Mouse (Mus musculus) limb, embryonic 12.5 days (tissue): ENCODE measurements around the gene Try10. TPM values are rescaled to one million over a fixed set of nuclear protein-coding genes. Genes with fewer than 3 reads are reported as not detected.
"Not testable (repeated sequence)": the region's sequence is repeated elsewhere in the genome, so short reads cannot be mapped to it uniquely, and the experiment has no call there.

Experiments
- ATAC-seq: fragments of 200-750 bp; cut with Nextera tagmentation; 2 replicates; pipeline ENCODE4 v1.8.0; 2017; ENCODE audit warnings: low read depth, moderate TSS enrichment; ENCODE audit not compliant: insufficient number of reproducible peaks, insufficient read depth, low FRiP score, low TSS enrichment
- H3K27ac ChIP-seq: fragments of 300-500 bp; sonication (generic); 2 replicates; pipeline ENCODE4 v1.5.1; 2016; ENCODE audit warnings: mild to moderate bottlenecking, moderate library complexity
- H3K27me3 ChIP-seq: fragments of 300-500 bp; sonication (generic); 2 replicates; pipeline ENCODE4 v1.6.1; 2016; ENCODE audit warnings: mild to moderate bottlenecking, moderate library complexity
- H3K36me3 ChIP-seq: fragments of 300-500 bp; sonication (generic); 2 replicates; pipeline ENCODE4 v1.6.1; 2016; ENCODE audit warnings: mild to moderate bottlenecking, moderate library complexity
- H3K4me1 ChIP-seq: fragments of 300-500 bp; sonication (generic); replicated peaks from 2 replicates; pipeline ENCODE4 v1.6.1; 2016
- H3K4me2 ChIP-seq: fragments of 300-500 bp; sonication (generic); 2 replicates; pipeline ENCODE4 v1.6.1; 2016; ENCODE audit warnings: mild to moderate bottlenecking, moderate library complexity
- H3K4me3 ChIP-seq: fragments of 300-500 bp; sonication (generic); replicated peaks from 2 replicates; pipeline ENCODE4 v1.5.1; 2016; ENCODE audit warnings: mild to moderate bottlenecking
- H3K9ac ChIP-seq: fragments of 300-500 bp; sonication (generic); replicated peaks from 2 replicates; pipeline ENCODE4 v1.6.1; 2016; ENCODE audit warnings: mild to moderate bottlenecking, moderate library complexity
- H3K9me3 ChIP-seq: fragments of 300-500 bp; sonication (generic); 2 replicates; pipeline ENCODE4 v1.6.1; 2016; ENCODE audit warnings: mild to moderate bottlenecking, moderate library complexity
- WGBS: fragments of 180-500 bp; shearing (Covaris S2); methylation state at CpG from one replicate; pipeline ENCODE4 v1.1.7; 2016; 5-methylcytosine and 5-hydroxymethylcytosine counted together
- polyA plus RNA-seq: library from polyadenylated mRNA; unstranded; fragments of >200 nt; fragmentation: Nextera tagmentation; extraction: Ambion mirVana; gene quantifications from 2 replicates; pipeline ENCODE4 v1.2.1, GENCODE M21; 2016

Try10 gene
- not detected in 2 replicates for polyA plus RNA-seq

DNA sequence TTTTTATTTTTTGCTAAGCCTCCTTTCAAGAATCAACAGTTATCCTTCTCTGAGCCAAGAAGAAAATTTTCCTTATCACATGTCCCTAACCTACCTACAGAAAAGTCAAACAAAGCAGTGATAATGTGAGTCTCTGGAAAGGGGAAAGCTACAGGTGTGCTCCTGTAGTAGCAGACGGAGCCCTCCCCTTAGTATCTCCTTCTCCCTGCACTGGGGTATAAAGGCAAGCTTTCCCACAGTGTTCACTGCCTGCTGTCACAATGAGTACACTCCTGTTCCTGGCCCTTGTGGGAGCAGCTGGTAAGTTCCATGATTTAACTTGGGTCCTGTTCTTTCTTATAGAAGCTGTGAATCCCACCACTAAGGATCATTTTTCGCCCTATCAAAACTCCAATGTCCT is at the start of gene Try10:
Gene Try10 (plus strand): TSS at position 174 of the 400 bp plus-strand sequence.
- H3K4me3 ChIP-seq: no peak within 1 kb of the TSS
- no peaks in the 10 kb centered on the region for H3K9me3 ChIP-seq
- no peak within 1 kb of the TSS for H3K4me2 ChIP-seq
- no peaks in the 10 kb centered on the region for H3K36me3 ChIP-seq
- no peaks in the 10 kb centered on the region for H3K27me3 ChIP-seq
- no peaks in the 10 kb centered on the region for H3K4me1 ChIP-seq
- H3K27ac ChIP-seq: no peak within 1 kb of the TSS
- 79% methylated on average over 2 of the region's 2 CpGs for WGBS
- no peak within 1 kb of the TSS for H3K9ac ChIP-seq
- ATAC-seq: no peak

DNA sequence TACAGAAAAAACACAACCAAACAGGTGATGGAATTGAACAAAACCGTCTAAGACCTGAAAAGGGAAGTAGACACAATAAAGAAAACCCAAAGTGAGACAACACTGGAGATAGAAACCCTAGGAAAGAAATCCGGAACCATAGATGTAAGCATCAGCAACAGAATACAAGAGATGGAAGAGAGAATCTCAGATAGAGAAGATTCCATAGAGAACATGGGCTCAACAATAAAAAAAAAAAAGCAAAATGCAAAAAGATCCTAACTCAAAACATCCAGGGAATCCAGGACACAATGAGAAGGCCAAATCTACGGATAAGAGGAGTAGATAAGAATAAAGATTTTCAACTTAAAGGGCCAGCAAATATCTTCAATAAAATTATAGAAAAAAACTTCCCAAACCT is 37.2 kb upstream of the Try10 start, which contains the start of gene Try5:
Gene Try5 (minus strand): TSS at position 101 of the 400 bp plus-strand sequence.
- WGBS: 67% methylated on average over 3 of the region's 3 CpGs
- H3K27me3 ChIP-seq, H3K9me3 ChIP-seq, H3K4me1 ChIP-seq, H3K36me3 ChIP-seq, H3K4me2 ChIP-seq, H3K9ac ChIP-seq, H3K27ac ChIP-seq, H3K4me3 ChIP-seq, ATAC-seq: not testable (repeated sequence)

DNA sequence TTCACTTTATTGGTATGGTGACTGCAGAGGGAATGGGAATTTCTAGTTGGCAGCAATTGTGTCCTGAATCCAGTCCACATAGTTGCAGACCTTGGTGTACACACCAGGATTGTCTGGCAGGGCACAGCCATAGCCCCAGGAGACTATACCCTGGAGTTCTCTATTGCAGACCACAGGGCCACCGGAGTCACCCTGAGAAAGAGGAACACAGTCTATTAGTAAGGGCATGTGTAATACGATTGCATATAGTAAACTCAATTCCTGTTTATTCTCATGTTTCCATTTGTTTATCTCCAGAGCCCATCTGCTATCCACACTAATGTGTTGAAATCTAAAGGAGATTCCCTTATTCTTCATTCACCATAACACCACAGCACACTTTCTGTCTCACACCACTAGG is 19.9 kb downstream of the Try10 start:
- not testable (repeated sequence) for H3K36me3 ChIP-seq, H3K9me3 ChIP-seq, H3K4me2 ChIP-seq, H3K4me3 ChIP-seq, ATAC-seq, H3K27me3 ChIP-seq, H3K4me1 ChIP-seq, H3K9ac ChIP-seq, H3K27ac ChIP-seq
- WGBS: 90% methylated on average over 2 of the region's 2 CpGs

DNA sequence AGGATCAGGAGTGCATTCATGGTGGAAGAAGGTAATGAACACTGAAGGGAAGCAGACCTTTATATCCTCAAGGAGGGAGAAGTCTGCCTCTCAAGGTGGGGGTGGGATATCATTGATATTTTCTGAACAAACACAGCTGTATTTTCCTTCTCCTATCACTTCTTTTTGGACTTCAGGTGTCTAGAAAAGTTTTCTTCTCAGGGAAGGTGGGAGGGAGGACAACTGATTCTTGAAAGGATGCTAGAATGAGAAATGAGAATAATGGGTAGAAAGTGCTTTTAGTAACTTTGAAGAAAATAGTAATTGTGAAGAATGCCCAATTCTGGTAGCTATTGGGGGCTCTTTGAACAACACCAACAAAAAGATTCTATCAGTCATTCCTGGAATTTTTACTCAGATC is 23.7 kb downstream of the Try10 start, which contains the start of gene Prss3:
Gene Prss3 (minus strand): TSS at position 101 of the 400 bp plus-strand sequence.
- H3K4me2 ChIP-seq, H3K9me3 ChIP-seq, H3K27me3 ChIP-seq, H3K27ac ChIP-seq, H3K9ac ChIP-seq, H3K4me3 ChIP-seq, H3K36me3 ChIP-seq, ATAC-seq, H3K4me1 ChIP-seq: not testable (repeated sequence)

DNA sequence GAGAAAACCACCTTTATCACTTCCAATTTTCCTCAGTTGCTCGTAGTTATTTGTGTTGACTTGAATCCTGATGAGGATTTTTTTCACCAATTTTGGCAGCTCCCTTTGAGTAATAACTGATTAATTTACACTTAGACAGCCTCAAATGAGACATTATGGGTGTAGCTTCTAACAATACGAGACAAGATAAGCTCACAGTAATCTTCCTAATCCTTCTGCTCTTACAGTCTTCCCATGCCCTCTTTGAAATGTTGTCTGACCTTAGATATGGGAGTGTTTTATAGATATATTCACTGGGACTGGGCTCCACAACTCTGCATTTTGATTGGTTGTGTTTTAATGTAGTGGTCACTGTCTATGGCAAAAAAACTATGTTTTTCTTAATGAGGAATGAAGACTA is 32.9 kb downstream of the Try10 start:
- ATAC-seq: no peak
- Histone ChIP-seq H3K9me3 (no peaks in the 10 kb centered on the region), H3K9ac (no peak overlapping the region), H3K4me3 (no peak overlapping the region), H3K27me3 (no peaks in the 10 kb centered on the region), H3K4me2 (no peak overlapping the region), H3K27ac (no peak overlapping the region), H3K4me1 (no peaks in the 10 kb centered on the region), H3K36me3 (no peaks in the 10 kb centered on the region)
- WGBS: 77% methylated on average over 2 of the region's 2 CpGs

DNA sequence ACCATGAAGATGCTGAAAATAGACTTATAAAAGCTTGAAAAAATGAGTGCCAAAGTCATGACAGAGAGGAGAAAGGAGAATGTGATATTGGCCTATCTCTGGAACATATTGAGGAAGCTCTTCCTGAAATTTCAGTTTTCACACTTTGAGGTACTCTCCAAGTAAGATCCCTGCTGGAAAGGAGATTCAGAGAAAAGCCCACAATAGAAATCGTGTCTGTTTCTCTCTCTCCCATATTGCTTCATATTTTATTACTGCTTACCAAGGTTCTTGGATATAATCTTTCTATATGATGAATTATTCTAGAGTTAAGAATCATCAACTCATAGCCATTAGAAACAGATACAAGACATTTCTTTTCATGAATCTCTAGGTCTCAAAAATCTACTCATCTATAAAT is 37.7 kb downstream of the Try10 start:
- WGBS: 65% methylated on average over 1 of the region's 1 CpGs
- H3K4me2 ChIP-seq, H3K36me3 ChIP-seq, H3K9me3 ChIP-seq, H3K9ac ChIP-seq, H3K27me3 ChIP-seq, H3K27ac ChIP-seq, H3K4me1 ChIP-seq, H3K4me3 ChIP-seq, ATAC-seq: not testable (repeated sequence)

DNA sequence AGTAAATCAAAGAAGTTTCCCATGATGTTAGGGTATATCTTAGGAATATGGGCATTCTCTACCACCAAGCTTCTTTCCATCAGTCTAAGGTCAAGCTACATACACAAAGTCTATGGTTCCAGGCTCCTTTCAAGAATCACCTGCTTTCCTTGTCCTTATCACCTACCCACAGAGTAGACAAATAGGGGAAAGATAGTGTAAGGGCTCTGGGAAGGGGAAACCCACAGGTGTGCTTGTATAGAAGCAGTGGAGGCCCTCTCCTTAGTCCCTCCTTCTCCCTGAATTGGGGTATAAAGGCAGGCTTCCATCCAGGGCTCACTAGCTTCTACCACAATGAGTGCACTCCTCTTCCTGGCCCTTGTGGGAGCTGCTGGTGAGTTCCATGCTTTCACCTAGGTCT is 38.2 kb downstream of the Try10 start, which contains the start of gene Gm5771:
Gene Gm5771 (plus strand): TSS at position 301 of the 400 bp plus-strand sequence.
- H3K4me3 ChIP-seq, ATAC-seq, H3K4me1 ChIP-seq, H3K36me3 ChIP-seq, H3K9me3 ChIP-seq, H3K4me2 ChIP-seq, H3K9ac ChIP-seq, H3K27me3 ChIP-seq, H3K27ac ChIP-seq: not testable (repeated sequence)

Other genes with a start within 250 kb of the Try10 start
- not detected in 2 replicates for gene Try4, start 51.8 kb upstream of the Try10 start, polyA plus RNA-seq
- gene Try5, start 37.3 kb upstream of the Try10 start, polyA plus RNA-seq: not detected in 2 replicates
- gene Prss3, start 23.6 kb downstream of the Try10 start, polyA plus RNA-seq: not detected in 2 replicates
- not detected in 2 replicates for gene Gm5771, start 38.3 kb downstream of the Try10 start, polyA plus RNA-seq
- gene Gm10334, start 92.0 kb downstream of the Try10 start, polyA plus RNA-seq: not detected in 2 replicates
- gene Prss1, start 104.8 kb downstream of the Try10 start, polyA plus RNA-seq: not detected in 2 replicates
- gene Prss2, start 167.7 kb downstream of the Try10 start, polyA plus RNA-seq: not detected in 2 replicates